Mouse (Mus musculus): Measurements from ENCODE around the gene Arsg.

The Arsg gene

DNA sequence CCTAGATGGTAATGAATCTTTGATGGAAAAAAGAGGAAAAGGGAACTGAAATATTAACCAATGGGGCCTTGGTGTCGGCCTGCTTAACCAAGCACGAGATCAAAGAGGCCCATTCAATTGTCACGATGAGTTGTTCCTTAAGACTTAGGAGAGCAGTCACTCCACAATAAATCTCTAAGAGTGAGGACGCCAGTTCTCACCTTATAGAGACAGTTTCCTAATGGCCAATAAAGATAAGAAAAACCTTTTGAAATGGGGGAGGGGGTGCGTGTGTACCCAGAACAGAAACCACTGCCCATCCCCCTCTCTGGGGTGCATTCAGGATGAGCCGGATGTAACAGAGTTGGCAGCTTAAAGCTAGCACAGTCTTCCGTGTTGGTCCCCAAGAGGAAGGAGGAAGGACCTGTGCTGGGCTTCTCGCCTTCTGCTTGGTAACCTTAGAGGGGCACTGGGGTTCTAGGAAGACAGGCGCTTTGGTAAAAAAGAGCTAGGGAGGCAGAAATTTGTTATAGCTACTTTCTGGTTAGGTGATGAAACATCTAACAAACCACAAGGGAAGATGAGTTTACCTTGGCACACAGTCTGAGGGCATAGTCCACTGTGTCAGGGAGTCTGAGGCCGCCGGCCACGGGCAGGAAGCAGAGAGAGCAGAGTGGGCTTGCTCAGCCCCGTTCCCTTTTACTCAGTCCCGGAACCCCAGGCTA lies 22.7 kb downstream of the Arsg start:
- no peak for DNase-seq (ENCODE audit: low spot score)

DNA sequence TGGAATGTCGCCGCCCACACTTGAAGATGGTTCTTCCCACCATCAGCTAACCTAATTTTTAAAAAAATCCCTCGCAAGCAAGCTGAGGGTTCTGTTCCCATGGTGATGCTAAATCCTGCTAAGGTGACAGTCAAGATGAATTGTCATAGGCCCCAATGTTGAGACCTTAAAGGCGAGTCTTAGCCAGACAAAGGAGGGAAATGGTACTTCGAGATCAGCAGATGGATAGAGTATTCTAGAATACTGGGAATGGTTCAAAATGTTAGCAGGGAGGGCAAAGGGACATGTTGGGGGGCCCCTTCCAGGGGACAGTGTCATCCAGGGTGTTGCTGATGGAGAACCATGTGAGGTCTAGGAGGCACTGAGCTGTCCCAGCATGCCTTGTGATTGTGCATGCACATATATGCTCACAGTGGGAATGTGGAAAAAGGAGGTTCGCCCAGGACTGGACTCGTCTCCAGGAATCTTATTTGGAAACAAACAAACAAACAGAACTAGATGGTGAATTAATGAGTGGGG lies 23.4 kb downstream of the Arsg start:
- no peak for DNase-seq (ENCODE audit: low spot score)

DNA sequence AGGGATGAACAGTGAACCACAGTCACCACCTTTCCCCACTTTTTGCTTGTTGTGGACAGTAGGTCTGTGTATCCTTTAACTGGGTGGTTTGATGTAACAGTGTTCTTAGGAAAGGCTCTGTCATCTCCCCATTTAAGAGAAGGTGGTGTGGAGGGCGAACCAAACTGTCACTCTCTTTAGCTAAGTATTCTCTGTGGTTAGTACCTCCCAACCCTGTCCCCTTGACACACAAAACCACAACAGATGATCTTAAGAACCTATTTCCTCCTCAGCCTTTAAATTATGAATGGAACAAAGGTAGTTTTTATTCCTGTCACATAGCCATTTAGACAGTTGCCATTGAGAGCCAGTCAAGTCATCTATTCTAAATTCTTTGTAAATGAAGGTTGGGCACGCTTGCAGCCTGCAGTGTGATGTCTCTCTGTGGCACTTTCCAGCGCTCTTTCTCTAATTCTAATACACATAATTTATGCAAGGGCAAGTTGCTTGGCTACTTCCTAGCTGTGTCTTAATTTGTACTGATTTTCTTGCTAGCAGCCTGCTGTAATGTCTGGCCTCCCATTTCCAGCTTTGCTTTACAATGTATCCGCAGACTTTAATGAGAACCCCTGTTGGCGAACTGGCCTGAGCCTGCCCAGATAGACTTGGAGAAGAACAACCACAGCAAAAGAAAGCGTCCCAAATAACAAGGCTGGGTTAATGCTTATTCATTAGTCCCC lies 24.0 kb downstream of the Arsg start:
- DNase-seq (ENCODE audit: low spot score), result no peak

DNA sequence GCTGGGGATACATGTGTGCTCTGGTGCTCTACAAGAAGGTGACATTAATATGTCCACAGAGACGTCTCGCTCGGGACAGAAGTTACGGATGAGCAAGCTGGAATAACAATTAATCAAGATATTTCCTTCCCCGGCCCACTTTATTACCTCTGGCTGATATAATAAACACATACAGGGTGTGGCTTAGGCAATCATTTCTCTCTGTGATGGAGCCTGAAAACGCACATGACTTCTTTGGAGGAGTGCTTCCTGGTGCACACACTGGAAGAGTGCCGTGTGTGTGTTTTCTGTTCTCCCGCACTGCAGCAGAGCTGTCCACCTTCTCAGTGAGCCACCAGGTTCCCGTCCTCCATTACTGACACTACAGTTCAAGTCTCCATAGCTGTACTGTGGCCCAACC lies 24.8 kb downstream of the Arsg start:
- no peak for DNase-seq (ENCODE audit: low spot score)

DNA sequence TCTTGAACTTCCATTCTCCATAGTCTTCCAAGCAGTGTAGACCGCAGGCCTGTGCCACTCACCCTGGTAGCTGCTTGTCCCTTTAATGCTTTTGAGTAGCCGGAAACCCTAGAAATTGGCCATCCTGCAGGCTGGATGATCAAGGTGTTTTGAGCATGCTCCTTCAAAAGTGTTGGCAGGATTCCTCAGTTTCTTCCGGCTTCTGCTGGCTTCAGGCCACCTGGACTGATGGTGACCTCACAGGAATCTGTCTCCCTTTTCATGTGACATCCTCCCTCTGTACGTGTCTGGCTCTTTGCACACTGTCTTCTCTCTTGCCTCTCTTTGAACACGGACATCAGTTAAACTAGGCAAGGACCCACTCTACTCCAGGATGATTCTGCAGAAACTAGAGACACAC lies 27.0 kb downstream of the Arsg start:
- no peak for DNase-seq (ENCODE audit: low spot score)

DNA sequence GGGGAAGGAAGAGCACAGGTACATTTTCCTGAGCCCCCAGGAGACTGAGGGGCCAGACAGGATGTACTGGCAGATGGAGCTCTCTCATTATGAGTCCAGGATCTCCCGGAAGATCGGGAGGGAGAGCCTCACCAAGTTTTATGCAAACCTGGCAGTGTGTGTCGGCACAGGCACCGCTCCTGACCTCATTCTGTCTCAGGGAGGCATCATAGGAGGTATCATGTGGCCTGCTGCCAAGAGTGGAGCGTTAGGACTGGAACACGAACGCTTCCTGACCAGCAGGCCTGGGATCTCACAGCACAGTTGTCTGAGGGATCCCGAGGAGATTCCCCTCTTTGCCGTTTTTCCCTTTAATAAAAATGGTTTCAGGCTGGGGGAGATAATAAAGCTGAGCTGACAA lies 31.8 kb downstream of the Arsg start:
- peak; percentile 48 for DNase-seq (ENCODE audit: low spot score)

DNA sequence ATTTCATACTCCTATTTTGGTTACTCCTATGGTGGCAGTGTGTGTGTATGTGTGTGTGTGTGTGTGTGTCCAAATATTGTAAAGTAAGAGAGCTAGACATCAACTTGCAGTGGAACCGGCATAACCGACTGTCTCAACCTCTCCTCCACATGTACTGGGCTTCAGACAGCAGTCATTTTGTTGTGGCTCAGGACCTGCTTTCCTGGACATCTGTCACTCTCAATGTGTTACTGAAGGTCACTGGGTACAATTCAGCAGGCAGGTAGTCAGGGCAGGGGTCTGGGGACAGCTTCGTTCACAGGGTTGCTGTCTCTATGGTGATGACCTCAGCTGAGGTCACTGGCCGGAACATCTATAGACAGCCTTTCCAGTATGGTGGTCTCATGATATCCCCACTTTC lies 32.6 kb downstream of the Arsg start:
- no peak for DNase-seq (ENCODE audit: low spot score)

DNA sequence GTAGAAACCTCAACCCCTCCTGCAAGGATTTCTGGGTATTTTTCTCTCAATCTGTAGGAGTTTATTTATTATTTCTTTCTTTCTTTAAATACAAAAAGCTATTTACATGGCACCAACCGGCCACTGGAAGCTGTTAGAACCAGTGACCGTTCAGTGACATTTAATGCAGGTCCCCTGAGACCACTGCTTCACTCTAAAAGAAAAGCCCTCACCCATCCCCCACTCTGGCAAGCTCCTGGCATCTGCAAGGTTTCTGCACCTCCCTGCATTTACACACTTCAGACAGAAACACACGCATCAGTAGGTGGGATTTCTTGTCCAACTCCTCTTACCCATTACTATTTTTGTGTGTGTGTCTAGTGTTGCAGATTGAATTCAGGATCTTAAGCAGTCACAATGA lies 33.9 kb downstream of the Arsg start:
- DNase-seq (ENCODE audit: low spot score), result no peak

DNA sequence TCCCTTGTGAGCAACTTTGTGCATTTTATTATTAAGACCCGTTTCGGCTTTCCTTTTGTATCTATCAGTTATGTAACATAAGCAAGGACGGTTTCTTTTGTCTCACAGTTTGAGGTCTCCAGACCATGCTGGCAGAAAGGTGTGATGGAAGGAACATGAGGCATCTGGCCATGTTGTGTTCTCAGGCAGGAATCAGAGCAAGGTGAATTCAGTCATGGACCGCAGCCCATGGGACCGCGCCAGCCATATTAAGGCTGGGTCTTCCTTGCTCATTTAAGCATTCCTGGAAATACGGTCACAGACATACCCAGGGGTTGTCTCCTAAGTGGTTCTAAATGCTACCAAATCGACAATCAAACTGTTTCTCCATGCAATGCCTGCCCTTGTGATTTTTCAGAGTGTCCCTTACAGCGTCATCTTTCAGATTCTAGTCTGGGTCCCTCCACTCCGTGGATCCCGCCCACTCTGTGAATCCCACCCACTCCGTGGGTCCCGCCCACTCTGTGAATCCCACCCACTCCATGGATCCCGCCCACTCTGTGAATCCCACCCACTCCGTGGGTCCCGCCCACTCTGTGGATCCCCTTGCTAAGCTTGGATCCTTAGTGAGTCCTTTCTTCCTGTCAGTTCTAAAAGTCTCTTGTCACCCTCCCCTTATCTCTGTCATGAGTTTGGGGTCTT lies 40.0 kb downstream of the Arsg start:
- DNase-seq (ENCODE audit: low spot score), result no peak

DNA sequence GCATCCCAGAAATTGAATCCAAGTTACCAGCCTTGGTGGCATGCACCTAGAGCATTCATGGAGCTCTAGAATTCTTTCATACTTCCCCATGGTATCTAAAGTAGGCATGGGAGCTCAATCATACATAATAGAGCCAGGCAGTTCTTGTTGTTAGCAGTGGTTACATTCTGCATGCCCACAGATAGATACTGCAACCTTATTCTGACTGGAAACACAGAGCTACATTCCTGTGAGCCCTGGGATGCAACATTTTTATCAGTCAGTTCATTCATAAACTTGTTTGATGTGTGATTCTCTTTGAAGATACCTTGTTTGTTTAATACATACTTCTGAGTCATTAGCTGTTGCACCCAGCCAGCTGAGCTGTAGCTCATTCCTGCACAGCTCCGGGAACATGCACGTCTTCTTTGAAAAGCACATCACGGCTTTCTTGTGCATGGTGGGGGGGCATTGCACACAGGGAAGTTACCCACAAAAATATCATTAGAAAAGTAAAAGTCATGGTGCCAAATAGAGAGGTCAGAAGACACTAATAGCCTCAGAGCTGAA lies 41.0 kb downstream of the Arsg start:
- DNase-seq (ENCODE audit: low spot score), result no peak

DNA sequence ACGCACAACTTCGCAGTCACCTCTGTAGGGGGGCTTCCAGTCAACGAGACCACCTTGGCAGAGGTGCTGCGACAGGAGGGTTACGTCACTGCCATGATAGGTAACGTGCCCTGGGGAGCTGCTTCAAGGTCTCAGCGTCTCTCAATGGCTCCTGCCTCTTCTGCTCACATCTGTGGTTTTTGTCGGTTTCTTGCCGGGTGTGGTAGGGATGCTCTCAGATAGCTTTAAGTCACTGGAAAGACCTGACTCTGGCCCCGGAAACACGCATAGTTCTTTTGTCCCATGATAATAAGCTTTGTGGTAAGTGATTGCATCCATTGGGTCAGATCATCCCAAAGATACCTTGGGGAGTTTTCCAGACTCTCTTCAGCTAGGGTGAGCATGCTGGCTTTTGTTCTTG lies 44.2 kb downstream of the Arsg start:
- DNase-seq (ENCODE audit: low spot score), result no peak

DNA sequence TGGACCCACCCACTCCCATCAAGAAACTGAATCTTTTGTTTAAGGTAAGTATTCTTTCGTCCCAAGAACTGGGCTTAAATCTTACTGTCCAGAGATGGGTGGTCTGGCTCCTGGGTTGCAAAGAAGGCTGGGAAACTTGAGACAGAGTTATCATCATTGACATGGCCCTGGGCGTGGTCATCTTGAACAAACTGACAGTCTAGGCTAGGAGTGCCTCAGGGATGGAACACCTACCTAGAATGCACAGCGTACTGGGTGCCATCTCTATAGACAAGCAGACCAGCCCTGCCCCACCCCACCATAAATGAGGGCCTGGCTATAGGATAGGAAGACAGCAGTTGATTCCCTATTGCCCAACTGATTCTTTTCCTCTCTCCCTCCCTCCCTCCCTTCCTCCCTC lies 44.6 kb downstream of the Arsg start:
- DNase-seq (ENCODE audit: low spot score), result no peak

DNA sequence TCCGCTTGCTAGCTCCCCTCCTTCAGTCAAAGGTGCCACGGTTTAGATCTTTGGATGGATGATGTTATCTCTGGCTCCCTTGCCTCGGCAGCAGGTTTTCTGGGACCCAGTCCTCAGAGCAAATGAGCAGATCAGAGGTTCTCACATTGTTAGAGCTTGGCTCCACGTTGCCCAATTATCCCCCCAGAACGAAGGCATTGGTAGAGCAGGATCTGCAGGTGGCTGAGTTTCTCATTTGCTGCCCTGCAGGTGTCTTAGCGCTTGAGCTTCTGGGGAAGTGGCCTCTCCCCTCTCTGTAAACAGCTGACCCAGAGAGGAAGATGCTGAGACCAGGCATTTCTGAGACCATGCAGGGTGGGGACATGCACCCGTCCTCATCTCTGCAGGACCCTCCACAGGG lies 47.8 kb downstream of the Arsg start:
- no peak for DNase-seq (ENCODE audit: low spot score)

DNA sequence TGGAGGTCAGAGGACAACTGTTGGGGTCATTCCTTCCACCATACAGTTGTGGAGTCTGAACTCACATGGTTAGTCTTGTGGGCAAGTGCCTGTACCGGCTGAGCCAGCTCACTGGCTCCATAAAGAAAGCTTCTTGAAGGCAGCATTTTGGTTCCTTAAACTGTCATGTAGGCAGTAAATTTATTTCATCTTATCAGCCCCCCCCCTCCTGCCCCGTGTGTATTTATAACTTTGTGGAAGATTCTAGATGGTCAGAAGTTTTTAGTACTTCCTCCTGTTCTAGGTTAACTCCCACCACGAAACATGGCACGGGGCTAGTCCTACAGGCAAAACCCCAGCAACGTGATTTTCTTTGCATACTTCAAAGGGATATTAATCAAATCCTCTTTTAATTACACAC lies 51.7 kb downstream of the Arsg start:
- no peak for DNase-seq (ENCODE audit: low spot score)

DNA sequence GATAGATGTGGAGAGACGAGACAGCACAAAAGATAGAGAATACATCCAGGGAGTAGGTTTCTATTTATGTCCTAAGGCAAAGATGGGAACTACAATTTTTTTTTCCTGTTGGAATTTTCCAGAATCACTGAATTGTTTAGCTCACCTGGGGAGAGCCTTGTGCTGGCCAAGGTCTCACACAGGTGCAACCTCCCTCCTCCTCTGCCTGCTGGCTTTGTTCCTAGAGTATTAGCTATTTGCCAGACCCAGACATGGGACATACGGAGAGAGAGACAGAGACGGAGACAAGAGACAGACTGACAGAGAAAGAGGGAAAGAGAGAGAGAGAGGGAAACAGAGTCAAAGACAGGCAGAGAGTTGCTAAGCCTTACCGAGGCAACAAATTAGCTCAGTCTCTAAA lies 52.4 kb downstream of the Arsg start:
- no peak for DNase-seq (ENCODE audit: low spot score)

DNA sequence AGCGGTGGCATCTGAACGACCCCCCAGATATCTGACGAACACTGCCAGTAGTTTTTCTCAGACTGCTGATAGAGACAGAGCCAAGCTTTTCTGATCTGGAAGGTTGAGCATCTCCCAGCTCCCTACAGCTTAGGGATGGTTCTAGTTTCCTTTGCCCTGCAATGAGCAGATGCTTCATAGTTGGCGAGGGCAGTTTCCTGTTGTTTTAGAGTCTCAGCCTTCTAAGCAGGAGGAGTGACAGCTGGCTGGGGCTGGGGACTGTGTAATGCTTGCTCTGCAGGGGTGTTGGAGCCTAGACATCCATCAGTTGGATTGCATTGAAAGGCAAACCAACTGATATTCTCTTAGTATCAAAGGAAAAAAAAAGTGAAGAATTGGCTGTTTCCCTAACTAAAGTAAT lies 56.9 kb downstream of the Arsg start:
- no peak for DNase-seq (ENCODE audit: low spot score)

DNA sequence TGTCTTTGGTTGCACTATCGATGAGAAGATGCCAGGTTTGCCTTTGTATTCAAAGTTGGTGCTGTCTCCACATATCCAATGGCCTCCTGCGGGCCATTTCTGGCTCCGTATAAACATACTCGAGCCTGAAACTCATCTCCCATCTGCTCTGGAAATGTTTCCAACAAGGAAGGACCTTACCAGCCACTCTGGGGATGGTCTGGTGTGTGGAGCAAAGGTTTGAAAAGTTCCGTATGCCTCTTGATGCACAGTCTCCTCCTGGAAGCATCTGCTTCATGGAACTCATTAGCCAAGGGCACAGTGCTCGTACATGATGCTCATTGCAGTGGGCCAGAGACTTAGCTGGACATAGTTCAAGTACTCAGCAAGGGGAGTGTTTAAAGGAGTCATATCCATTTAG lies 62.8 kb downstream of the Arsg start:
- no peak for DNase-seq (ENCODE audit: low spot score)

DNA sequence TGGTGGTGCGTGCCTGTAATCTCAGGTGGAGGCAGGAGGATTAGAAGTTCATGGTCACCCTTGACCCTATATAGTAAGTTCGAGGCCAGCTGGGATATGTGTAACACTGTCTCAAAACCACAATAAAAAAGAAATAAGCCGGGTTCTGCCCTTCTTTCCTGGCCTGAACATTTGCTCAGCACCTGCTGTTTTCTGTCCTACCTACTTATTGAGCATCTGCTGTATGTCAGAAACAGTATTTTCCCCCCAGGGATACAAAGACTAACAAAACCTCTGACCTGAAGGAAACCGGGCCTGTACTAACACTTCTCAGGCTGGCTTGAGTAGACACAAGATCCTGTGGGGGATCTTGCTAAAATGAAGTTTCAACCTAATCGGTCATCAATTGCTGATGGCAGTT lies 63.8 kb downstream of the Arsg start:
- no peak for DNase-seq (ENCODE audit: low spot score)

DNA sequence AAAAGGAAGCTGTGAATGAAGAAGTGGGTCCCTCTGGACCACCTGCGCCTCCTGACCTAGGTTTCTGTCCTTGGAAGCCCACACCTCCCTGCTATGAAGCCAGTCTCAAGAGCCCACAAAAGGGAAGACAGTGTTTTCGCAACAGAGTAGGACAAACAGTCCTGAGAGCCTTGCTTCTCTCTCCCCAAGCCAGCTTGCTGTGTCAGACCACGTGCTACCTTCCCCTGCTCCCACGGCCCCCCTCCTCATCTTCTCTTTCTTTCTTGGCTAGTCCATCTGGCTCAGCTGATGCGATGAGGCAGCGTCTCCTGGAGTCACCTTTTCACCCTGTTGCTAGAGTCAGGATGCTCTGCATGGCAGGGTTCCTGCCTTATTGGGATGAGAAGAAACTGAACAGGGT lies 66.1 kb downstream of the Arsg start:
- no peak for DNase-seq (ENCODE audit: low spot score)

DNA sequence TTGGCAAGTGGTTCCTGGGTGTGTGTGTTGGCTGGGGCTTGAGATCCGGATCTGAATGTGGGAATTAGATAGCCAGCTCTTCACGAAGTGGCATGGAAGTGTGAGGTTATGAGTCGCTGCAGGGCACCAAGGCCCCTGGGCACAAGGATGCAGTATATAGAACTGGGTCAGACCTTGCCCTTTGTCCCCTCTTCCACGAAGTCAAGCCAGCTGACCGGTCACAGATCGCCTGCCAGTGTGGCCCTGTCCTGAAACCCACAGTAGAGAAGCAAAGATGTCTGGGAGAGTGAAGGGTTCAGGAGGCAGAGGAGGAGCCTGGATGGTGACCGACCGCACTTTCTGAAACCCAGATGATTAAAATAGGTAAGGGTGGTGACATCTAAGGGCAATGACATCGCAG lies 70.3 kb downstream of the Arsg start:
- no peak for DNase-seq (ENCODE audit: low spot score)

DNA sequence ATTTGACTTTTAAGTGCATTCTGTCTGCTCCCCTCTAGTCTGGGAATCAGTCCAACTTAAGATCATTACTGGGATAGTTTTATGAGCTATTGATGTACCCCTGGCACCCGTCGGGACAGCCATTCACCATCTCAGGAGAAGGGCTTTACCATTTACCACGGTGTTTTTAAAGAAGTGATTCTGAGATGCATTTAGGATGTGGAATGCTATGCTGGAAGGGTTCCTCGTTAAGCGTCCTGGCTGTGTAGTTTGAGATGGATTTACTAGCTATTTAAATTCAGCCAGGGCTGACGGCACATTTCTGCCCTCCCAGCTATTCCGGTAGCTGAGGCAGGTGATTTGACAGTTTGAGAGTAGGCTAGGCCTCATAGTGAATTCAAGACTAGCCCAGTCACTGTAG lies 71.3 kb downstream of the Arsg start:
- DNase-seq (ENCODE audit: low spot score), result no peak

DNA sequence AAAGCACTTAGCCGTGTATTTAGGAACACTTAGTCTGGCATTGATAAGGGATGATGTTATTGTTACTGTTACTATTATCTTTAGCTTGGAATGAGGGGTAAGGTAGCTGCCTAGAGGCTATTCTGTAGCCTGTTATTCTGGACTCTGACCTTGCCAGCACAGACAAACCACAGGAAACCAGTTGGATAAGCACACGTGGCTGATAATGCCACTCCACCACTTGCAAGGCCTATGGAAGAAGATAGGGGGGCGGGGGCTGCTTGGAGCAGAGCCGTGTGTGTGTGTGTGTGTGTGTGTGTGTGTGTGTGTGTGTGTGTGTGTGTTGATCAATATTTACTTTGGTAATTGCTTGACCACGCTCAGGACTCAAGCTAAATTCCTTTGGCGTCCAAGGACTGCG lies 72.1 kb downstream of the Arsg start:
- no peak for DNase-seq (ENCODE audit: low spot score)

DNA sequence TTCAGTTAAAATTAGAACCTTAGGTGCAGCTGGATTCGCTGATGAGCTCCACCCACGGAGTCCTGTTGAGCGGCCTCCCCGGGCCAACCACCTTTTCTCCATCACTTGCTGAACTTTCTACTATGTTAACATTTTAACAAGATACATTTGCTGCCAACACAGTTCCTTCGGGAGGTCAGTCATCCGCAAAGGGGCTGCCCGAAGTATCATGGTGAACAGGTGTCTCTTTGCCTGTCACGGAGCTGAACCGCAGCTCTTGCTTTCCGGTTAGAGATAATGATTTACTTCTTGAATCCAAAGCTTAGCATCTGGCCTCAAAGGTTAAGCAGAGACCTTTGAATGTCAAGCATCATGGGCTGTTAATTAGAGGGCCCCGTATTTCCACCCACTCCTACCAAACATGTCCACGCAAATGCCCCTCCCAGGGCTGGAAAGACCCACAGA lies 72.5 kb downstream of the Arsg start:
- DNase-seq (ENCODE audit: low spot score), result no peak
